Mouse (Mus musculus): ENCODE measurements around the gene Ism1. TPM values are rescaled to one million over a fixed set of nuclear protein-coding genes. Genes with fewer than 3 reads are reported as not detected.

The Ism1 gene
- total RNA-seq, 4 experiments from 2014 or later: 4.7 to 5.8 (median 5.4) TPM

- DNase-seq (ENCODE audit: low spot score in 2 of 2): no peak
Observed at GRCm38 (mm10) chr2:139712046-139712445, 34.1 kb downstream of the Ism1 start.

- DNase-seq (ENCODE audit: low spot score in 2 of 2): no peak
Observed at GRCm38 (mm10) chr2:139714206-139714605, 36.2 kb downstream of the Ism1 start.

- no peak for DNase-seq (ENCODE audit: low spot score in 2 of 2)
Observed at GRCm38 (mm10) chr2:139717772-139718171, 39.8 kb downstream of the Ism1 start.

GRCm38 (mm10) chr2:139722700-139723099, 44.7 kb downstream of the Ism1 start:
- DNase-seq (ENCODE audit: low spot score in 2 of 2): peak; percentile 17 to 34

- DNase-seq (ENCODE audit: low spot score in 2 of 2): no peak
Observed at GRCm38 (mm10) chr2:139723304-139723703, 45.3 kb downstream of the Ism1 start.

- DNase-seq (ENCODE audit: low spot score in 2 of 2): no peak
Observed at GRCm38 (mm10) chr2:139724202-139724838, 46.3 kb downstream of the Ism1 start.

GRCm38 (mm10) chr2:139725328-139725727, 47.4 kb downstream of the Ism1 start:
- DNase-seq (ENCODE audit: low spot score in 2 of 2): no peak

- no peak for DNase-seq (ENCODE audit: low spot score in 2 of 2)
Observed at GRCm38 (mm10) chr2:139728060-139728459, 50.1 kb downstream of the Ism1 start.

GRCm38 (mm10) chr2:139729377-139729776, 51.4 kb downstream of the Ism1 start:
- DNase-seq (ENCODE audit: low spot score in 2 of 2): no peak

- no peak for DNase-seq (ENCODE audit: low spot score in 2 of 2)
Observed at GRCm38 (mm10) chr2:139742381-139742780, 64.4 kb downstream of the Ism1 start.

GRCm38 (mm10) chr2:139757021-139757420, 79.0 kb downstream of the Ism1 start:
- DNase-seq (ENCODE audit: low spot score in 2 of 2): no peak

GRCm38 (mm10) chr2:139757456-139757855, 79.5 kb downstream of the Ism1 start:
- DNase-seq (ENCODE audit: low spot score in 2 of 2): no peak

GRCm38 (mm10) chr2:139764355-139764754, 86.4 kb downstream of the Ism1 start:
- DNase-seq (ENCODE audit: low spot score in 2 of 2): no peak

GRCm38 (mm10) chr2:139774949-139775570, 97.1 kb downstream of the Ism1 start:
- no peak for DNase-seq (ENCODE audit: low spot score in 2 of 2)

- no peak for DNase-seq (ENCODE audit: low spot score in 2 of 2)
Observed at GRCm38 (mm10) chr2:139776644-139777043, 98.7 kb downstream of the Ism1 start.

GRCm38 (mm10) chr2:139778283-139778682, 100.3 kb downstream of the Ism1 start:
- DNase-seq (ENCODE audit: low spot score in 2 of 2): no peak

GRCm38 (mm10) chr2:139783318-139783850, 105.4 kb downstream of the Ism1 start:
- DNase-seq (ENCODE audit: low spot score in 2 of 2): no peak

GRCm38 (mm10) chr2:139784465-139784864, 106.5 kb downstream of the Ism1 start:
- DNase-seq (ENCODE audit: low spot score in 2 of 2): no peak

GRCm38 (mm10) chr2:139784946-139785345, 107.0 kb downstream of the Ism1 start:
- DNase-seq (ENCODE audit: low spot score in 2 of 2): no peak

GRCm38 (mm10) chr2:139788658-139789057, 110.7 kb downstream of the Ism1 start:
- DNase-seq (ENCODE audit: low spot score in 2 of 2): no peak

- DNase-seq (ENCODE audit: low spot score in 2 of 2): no peak
Observed at GRCm38 (mm10) chr2:139792345-139793120, 114.6 kb downstream of the Ism1 start.

GRCm38 (mm10) chr2:139804041-139804440, 126.1 kb downstream of the Ism1 start:
- DNase-seq (ENCODE audit: low spot score in 2 of 2): no peak
